In genomic region chr3:116355026-116355788, GRCm38 (mm10) we compare ENCODE assay signal across 20 mouse cellular contexts.
A peak's percentile ranks its signal among the peaks of the same experiment; 100 is the strongest.
DNase-seq lines count a peak whose midpoint lies in the region; ATAC-seq and TF ChIP-seq lines count a peak whose summit lies in the region.
"Had no signal": no experiment of that assay in that cellular context is flagged by ENCODE, and none has a peak within 500 bp of the region (broad histone marks: within the 10 kb centered on the region; RNA-seq: fewer than 3 reads in every experiment).

No protein-coding gene starts in this region.

- no peak for TF ChIP-seq RAD21 in MEL (IDR thresholded peaks at IDR 0.05; ENCODE audit: low read depth, low read length)

- peak overlapping the region; percentile 61; the same call in 1 of the 2 replicates for H3K27ac ChIP-seq in MEL (ENCODE audit: control insufficient read depth, low read depth, low read length)
- H3K27ac ChIP-seq in hindbrain, embryonic 13.5 days = no peak overlapping the region
- H3K27ac ChIP-seq: heart, embryonic 15.5 days; hindbrain, embryonic 10.5 days; kidney, postnatal 0 days; neural tube, embryonic 12.5 days had no signal

- H3K4me2 ChIP-seq in hindbrain, embryonic 13.5 days = no peak overlapping the region
- H3K4me2 ChIP-seq: heart, embryonic 15.5 days; neural tube, embryonic 12.5 days had no signal

- H3K9me3 ChIP-seq in MEL (replicated peaks; ENCODE audit: insufficient read depth, low read length) = no peaks in the 10 kb centered on the region
- H3K9me3 ChIP-seq in hindbrain, embryonic 13.5 days = no peaks in the 10 kb centered on the region
- H3K9me3 ChIP-seq: heart, embryonic 15.5 days; hindbrain, embryonic 10.5 days; neural tube, embryonic 12.5 days had no signal

- peak in 1 of 2 experiments; percentile 30; a peak in 1 of 4 replicates for TF ChIP-seq EP300 in MEL (IDR thresholded peaks at IDR 0.05; ENCODE audit: low read depth in 1 of 2, low read length in 2 of 2)

- no peaks in the 10 kb centered on the region for H3K27me3 ChIP-seq in MEL (ENCODE audit: control insufficient read depth in 1 of 2, insufficient read depth in 2 of 2, low read length in 2 of 2)
- no peaks in the 10 kb centered on the region for H3K27me3 ChIP-seq in hindbrain, embryonic 13.5 days
- H3K27me3 ChIP-seq: heart, embryonic 15.5 days; neural tube, embryonic 12.5 days had no signal

- peaks cover 19 to 25% of the 10 kb centered on the region in 2 experiments for H3K4me1 ChIP-seq in MEL (ENCODE audit: control insufficient read depth in 1 of 2, insufficient read depth in 2 of 2, low read length in 2 of 2)
- no peaks in the 10 kb centered on the region; the same call in 1 of the 2 replicates for H3K4me1 ChIP-seq in hindbrain, embryonic 13.5 days (replicated peaks)

- TF ChIP-seq CTCF in MEL (IDR thresholded peaks at IDR 0.05 in 2 of 3, conservative IDR thresholded peaks at IDR 0.05 in 1 of 3; ENCODE audit: control insufficient read depth in 1 of 3, insufficient read depth in 1 of 3, low read depth in 2 of 3, low read length in 3 of 3, poor library complexity in 1 of 3, severe bottlenecking in 1 of 3) = no peak

- TF ChIP-seq POLR2A in MEL (IDR thresholded peaks at IDR 0.05; ENCODE audit: control insufficient read depth in 1 of 2, insufficient read depth in 1 of 2, low read depth in 1 of 2, low read length in 2 of 2, poor library complexity in 1 of 2) = no peak

- peaks cover 0 to 38% of the 10 kb centered on the region in 2 experiments; a peak in 2 of 4 replicates for H3K36me3 ChIP-seq in MEL (ENCODE audit: control insufficient read depth in 1 of 2, insufficient read depth in 2 of 2, low read length in 2 of 2)
- H3K36me3 ChIP-seq in hindbrain, embryonic 13.5 days = no peaks in the 10 kb centered on the region
- H3K36me3 ChIP-seq: heart, embryonic 15.5 days; neural tube, embryonic 12.5 days had no signal

- H3K9ac ChIP-seq in MEL (ENCODE audit: control insufficient read depth, low read depth, low read length, poor library complexity, severe bottlenecking) = no peak overlapping the region
- H3K9ac ChIP-seq in hindbrain, embryonic 13.5 days = no peak overlapping the region
- H3K9ac ChIP-seq: heart, embryonic 15.5 days; neural tube, embryonic 12.5 days had no signal

- DNase-seq in left cerebral cortex, postnatal 14 days (ENCODE audit: low spot score in 2 of 2) = peak; percentile 26 to 69
- no peak for DNase-seq in left cerebral cortex, adult 11 months (ENCODE audit: low spot score)
- DNase-seq in MEL (ENCODE audit: low read depth, low spot score) = peak; percentile 87
- DNase-seq in right cerebral cortex, postnatal 10 days (ENCODE audit: low spot score in 2 of 2) = peak; percentile 47 to 48
- DNase-seq in embryo, embryonic 9.5 days (ENCODE audit: extremely low spot score) = no peak
- DNase-seq: adrenal gland, adult 2 months; cerebellum, adult 9-11 months; embryo, embryonic 11 days; liver; lung, adult 18-20 months; thymus, postnatal 25 days had no signal

- H3K4me3 ChIP-seq in MEL (ENCODE audit: control insufficient read depth in 1 of 2, insufficient read depth in 1 of 2, low read depth in 2 of 2, low read length in 2 of 2) = no peak overlapping the region; a peak in 1 of 4 replicates
- no peak overlapping the region for H3K4me3 ChIP-seq in hindbrain, embryonic 13.5 days
- H3K4me3 ChIP-seq: heart, embryonic 15.5 days; hindbrain, embryonic 10.5 days; neural tube, embryonic 12.5 days had no signal

- peak; percentile 48; the same call in 1 of the 2 replicates for ATAC-seq in common myeloid progenitor, adult 5-6 weeks (replicated peaks; ENCODE audit: low read depth, poor library complexity, severe bottlenecking)
- no peak for ATAC-seq in hindbrain, embryonic 13.5 days (ENCODE audit: low FRiP score)
- ATAC-seq: forebrain, embryonic 16.5 days; inflammation-experienced regulatory T-cells, adult 6 months; midbrain, embryonic 16.5 days had no signal

- intact Hi-C loops in left cerebral cortex, postnatal 14 days (cut with DNase I) = no loop called here

- H3K79me2 ChIP-seq in MEL (ENCODE audit: control insufficient read depth, insufficient read depth, low read length, poor library complexity) = 0 out of 2 replicates have a peak, but pooled peaks cover 2% of the 10 kb centered on the region

- 91% methylated on average over 15 of the region's 15 CpGs for WGBS in hindbrain, embryonic 13.5 days

TF ChIP-seq in MEL, 35 proteins besides CTCF, POLR2A, EP300 and RAD21:
- TF ChIP-seq TBP (IDR thresholded peaks at IDR 0.05; ENCODE audit: low read depth, low read length) (0 out of 2 replicates have a peak, but pooled peaks have one; percentile 15), SIN3A (IDR thresholded peaks at IDR 0.05; ENCODE audit: low read length) (no peak), ZKSCAN1 (IDR thresholded peaks at IDR 0.05; ENCODE audit: low read depth, low read length) (no peak)

Comparison
In these comparisons a context has a peak if more than half of its experiments do, and no peak if none do; other contexts are left out.
1. DNase-seq: peak in left cerebral cortex, postnatal 14 days (2 of 2), MEL (single experiment) and right cerebral cortex, postnatal 10 days (2 of 2); none in left cerebral cortex, adult 11 months (single experiment) and embryo, embryonic 9.5 days (single experiment).